Mouse (Mus musculus) 3T3-L1 (cell line): ENCODE measurements around the gene Gm20388.
"Not testable (repeated sequence)": the region's sequence is repeated elsewhere in the genome, so short reads cannot be mapped to it uniquely, and the experiment has no call there.

ENCODE experiments used
- DNase-seq: peaks from one replicate; pipeline ENCODE4 v3.0.0-alpha.2; 2015; ENCODE audit warnings: low read depth, low spot score

Gene Gm20388

GRCm38 (mm10) chr8:123803639-123804038, 3893.0 kb downstream of the Gm20388 start:
- no peak for DNase-seq

DNA sequence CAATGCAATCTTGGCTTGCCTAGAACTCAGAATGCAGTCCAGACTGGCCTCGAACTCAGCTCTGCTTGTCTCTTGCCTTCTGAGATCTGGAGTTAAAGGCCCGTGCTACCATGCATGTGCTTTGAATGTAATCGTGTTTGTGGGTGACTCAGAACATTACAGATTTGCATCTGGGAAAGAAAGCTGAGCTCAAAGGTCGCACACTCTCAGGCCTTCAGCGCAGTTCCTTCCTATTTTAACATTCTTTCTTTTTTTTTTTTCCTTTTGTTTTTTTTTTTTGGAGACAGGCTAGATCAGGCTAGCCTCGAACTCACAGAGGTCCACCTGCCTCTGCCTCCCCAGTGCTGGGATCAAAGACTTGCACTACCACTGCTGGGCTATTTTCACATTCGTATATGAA, 3893.9 kb downstream of the Gm20388 start:
- no peak for DNase-seq

DNA sequence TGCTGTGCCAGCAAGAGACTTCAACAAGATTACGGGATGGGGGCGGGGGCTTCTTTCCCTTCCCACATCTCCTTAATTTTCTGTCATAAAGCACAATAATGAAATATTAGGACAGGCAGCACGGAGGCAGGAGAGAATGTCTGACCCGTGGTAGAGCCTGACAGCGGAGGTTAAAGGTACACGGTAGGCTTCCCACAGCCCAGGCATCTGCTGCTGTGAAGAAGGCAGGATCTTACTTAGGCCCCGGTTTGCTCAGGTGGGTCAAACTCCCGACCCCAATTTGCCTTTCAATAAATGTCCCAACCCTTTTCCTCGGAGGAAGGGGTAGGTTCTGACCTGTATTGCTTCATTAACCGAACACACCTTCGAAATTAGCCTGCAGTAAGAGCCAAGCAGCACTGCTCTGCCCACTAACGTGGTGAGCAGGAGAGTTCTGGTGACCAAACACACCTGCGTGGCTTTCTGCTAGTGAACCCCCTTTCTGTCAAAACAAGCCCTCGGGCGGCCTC, 3894.6 kb downstream of the Gm20388 start:
- DNase-seq = no peak

DNA sequence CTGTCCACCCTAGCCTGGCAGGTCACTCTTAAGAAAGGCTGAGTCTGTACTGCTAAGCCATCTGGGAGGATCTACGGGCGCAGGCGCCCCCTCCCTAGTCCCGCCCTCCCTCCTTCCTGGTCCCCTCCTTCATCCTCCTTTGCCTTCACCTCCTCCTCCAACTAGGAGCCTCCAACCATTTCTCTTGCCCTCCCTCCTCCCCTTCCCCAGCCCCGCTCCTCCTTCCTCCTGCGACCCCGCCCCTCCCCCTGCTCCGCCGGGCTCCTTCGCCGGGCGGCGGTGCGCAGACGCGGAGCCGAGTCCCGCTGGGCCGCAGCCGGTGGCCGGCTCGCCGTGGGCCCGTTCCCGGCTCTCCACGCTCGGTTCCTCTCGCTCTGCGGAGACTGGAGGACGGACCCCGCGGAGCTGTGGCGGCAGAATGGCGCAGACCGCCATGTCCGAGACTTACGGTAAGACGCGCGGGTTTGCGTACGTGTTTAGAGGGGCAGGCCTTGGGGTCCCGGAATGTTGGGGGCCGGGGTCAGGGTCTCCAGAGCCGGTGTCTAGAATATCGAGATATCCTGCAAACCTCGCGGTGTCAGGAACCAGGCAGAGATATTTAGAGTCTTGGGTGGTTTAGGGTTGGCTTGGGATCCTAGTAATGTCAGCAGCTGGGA, 3895.2 kb downstream of the Gm20388 start, which contains the start of gene Rab4a:
Gene Rab4a, plus strand, starts transcription at position 268 of the 656 bp plus-strand sequence.
- DNase-seq = peak; percentile 79

DNA sequence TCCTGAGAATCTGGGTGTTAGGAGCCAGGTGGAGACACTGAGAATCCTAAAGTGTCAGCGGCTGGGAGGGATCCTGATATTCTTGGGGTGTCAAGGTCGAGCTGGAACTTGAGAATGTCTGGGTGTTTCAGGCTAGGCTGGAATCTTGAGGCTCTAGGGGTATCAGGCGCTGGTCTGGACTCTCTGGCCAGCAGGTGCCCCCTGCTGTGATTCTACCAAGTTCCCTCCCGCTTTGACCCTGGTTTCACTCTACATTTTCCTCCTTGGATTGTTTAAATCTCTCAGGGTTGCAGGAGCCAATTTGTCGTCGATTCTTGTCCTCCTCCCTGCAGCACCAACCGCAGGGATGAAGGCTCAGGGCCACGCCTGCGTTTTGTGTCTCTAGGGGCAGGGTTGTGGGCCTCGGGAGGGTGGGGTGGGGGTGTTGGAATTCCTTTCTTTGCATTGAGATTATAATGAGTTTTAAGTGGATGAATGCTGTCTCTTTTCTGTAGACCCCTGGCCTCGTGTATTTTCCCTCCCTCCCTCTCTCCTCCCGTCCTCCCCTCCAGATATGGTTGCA, 3895.8 kb downstream of the Gm20388 start:
- no peak for DNase-seq

DNA sequence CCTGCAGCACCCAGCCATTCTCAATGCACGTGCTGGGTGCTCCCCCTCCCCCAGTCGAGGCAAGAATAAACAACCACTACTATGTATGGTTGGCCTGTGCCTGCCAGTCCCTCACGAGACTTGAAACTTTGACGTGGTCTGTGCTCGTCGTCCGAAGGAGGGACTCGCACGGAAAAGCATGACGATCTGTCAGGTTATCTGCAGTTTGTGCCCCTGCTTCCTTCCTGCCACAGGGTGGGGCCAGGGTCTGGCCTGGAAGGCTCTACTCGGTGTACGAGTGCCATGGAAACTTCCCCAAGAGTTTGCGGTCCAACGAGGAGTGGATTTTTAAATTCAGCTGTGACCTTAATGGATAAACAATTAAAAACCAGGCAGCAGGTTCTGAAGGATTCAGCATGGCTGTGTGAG, 3896.4 kb downstream of the Gm20388 start:
- no peak for DNase-seq

DNA sequence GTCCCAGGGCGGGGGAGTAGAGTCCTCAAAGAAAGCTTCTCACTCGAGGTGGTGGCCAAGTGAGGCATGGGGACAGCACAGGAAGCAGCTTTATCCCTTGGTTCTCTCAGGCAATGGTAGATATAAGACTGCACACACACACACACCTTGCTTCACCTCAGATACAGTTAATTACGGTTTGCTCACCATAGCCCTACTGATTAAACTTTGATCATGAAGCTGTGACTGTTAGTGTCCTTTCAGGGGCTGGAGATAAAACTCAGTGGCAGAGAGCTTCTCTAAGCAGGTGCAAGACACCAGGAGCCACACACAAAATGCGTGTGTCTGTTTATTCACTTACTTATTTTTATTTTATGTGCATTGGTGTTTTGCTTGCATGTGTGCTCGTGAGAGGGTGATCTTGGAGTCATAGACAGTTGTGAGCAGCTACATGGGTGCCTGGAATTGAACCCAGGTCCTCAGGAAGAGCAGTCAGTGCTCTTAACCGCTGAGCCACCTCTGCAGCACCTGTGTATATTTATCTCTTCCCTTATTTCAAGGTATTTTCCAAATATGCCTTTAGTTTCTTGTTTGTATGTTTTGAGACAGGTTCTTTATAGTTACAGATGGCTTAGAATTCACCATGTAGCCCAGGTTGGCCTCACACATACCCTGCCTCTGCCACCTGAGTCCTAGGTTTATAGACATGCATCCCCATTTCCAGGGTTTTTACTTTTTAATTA, 3897.4 kb downstream of the Gm20388 start:
- DNase-seq = no peak

DNA sequence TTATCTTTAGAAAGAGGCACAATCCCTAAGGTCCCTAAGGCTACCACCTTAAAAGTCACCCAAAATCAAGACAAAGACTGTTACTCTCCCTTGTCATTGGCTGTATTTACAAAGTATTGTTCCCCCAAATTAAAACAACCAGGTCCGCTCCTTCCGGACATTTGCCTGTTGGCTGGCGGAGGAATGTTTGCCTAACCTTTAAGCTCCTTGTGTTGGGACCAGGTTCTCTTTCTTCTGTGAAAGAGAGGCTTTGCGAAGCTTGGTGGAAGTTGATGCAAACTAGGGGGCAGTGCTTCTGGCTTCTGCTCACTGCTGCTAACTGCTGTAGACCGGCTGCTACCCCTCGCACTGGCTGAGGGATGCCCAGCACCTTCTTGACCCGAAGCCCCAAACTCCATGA, 3898.0 kb downstream of the Gm20388 start:
- no peak for DNase-seq

GRCm38 (mm10) chr8:123809342-123809741, 3898.7 kb downstream of the Gm20388 start:
- not testable (repeated sequence) for DNase-seq

- no peak for DNase-seq
Observed at GRCm38 (mm10) chr8:123812227-123812626, 3901.6 kb downstream of the Gm20388 start.

- no peak for DNase-seq
Observed at GRCm38 (mm10) chr8:123813173-123813891, 3902.7 kb downstream of the Gm20388 start.

DNA sequence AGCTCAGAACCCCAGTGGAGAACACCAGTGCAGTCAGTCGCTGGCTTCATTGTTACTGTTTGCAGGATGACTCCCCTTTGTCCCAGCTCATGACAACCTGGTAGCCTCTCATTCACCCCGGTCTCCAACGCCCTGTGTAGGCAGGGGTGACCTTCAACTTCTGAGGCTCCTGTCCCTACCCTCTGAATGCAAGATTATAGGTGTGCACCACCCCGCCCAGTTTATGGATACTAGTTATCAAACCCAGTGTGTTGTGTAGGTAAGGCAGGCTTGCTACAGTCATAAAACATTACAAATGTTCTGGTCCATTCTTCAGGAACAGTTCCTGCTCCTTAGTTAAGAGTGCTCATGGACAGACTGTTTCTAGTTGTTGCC, 3903.2 kb downstream of the Gm20388 start:
- DNase-seq = no peak

GRCm38 (mm10) chr8:123815325-123815724, 3904.7 kb downstream of the Gm20388 start:
- no peak for DNase-seq

DNA sequence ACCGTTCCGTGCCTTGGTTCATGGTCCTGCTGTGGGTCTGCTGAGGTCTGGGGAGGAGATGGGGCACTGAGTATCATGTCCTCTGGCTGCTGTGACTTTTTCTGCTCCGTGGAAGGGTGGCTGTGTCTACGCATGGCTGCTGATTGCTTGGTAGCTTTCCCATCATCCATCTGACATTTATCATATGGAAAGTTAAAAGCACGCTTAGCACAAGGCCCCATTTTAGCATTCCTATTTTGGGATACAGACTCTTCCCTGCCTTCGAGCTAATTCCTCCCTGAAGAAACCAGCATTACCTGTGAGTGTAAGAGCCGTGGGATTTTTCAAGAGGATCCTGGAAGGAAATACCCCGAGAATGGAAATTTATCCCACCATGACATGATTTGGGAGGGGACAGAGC, 3906.3 kb downstream of the Gm20388 start:
- DNase-seq = no peak

GRCm38 (mm10) chr8:123817747-123818146, 3907.1 kb downstream of the Gm20388 start:
- DNase-seq = no peak

DNA sequence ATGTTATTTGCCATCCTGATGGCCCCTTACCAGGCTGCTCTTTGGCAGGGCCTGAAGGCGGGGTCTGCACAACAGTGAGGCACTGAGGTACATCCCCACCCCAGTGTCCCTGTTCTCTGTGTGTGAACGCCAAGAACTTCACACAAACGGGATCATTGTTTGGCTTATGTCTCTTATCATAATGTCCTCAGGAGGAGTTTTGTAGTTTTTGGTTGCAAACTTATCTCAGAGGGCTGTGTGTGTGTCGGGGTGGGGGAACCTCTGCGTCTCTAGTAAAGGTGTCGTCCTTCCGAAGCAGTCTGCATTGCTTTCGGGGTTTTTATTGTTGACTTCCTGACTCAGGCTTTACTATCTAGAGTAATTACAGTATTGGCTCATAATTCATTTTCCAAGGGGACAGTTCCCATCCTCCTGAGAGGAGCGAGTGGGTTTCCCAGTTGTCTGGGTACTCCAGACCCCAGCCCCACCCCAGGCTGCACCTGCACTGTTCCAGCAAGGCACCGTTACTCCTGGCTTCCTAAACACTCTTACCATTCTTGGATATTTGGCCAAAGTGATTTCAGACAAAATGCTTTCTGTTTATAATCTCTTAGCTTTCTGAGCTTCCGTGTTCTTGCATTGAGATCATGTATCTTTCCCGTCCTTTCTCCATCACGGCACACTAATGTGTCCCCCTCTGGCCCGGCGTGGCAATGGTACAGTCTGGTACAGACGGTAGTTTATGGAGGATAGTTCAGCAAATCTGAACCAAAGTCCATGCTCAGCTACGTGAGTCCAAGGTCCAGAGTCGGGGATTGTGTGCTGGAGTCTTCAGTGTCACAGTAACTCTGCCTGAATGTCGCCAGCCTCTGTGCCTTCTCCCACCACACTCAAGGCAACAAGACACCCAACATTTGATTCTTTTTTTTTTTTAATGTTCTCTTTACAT, 3909.3 kb downstream of the Gm20388 start:
- no peak for DNase-seq

GRCm38 (mm10) chr8:123820780-123821179, 3910.1 kb downstream of the Gm20388 start:
- no peak for DNase-seq

GRCm38 (mm10) chr8:123823111-123823510, 3912.5 kb downstream of the Gm20388 start:
- no peak for DNase-seq

DNA sequence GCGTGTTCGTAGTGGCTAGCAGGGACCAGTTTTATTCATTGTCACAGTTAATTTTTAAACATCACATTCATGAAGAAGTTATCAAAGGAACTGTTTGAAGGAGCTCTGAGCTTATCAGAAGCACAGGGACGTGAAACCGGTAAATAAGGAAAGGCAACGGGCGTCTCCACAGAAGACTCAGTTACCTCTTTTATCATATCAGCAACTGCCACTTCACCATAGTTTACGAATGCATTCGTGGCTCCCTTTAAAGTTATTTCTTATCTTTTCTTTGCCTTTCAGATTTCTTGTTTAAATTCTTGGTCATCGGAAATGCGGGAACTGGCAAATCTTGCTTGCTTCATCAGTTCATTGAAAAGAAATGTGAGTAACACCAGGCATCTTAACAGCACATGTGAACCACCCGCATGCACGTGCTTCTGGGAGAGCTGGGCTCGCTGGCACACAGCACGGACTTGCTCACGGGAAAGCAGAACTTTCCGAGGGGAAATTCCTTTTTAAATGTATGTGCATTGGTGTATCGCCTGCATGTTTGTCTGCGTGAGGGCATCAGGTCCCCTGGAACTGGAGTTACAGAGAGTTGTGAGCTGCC, 3913.0 kb downstream of the Gm20388 start:
- no peak for DNase-seq

DNA sequence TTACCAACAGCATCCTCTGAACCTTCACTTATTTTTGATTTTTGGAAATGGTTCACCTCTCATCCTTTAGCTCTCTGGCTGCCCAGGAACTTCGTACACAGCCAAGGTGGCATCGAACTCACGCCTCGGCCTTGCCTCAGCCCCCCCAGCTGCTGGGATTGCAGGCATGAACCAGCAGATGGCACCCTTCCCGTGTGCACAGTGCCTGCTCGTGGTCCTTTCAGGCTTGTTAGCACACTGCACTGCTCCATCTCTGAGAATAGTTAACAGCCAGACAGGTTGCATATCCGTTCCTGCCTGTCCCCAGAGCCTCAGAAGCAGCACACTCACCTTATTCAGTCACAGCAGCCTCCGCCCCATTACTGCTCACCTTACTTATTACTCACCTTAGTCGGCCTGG, 3915.4 kb downstream of the Gm20388 start:
- peak; percentile 54 for DNase-seq

GRCm38 (mm10) chr8:123826758-123827157, 3916.1 kb downstream of the Gm20388 start:
- no peak for DNase-seq
